Mouse (Mus musculus) midbrain, embryonic 15.5 days (tissue): ENCODE data around the gene Cel. TPM values are rescaled to one million over a fixed set of nuclear protein-coding genes. Genes with fewer than 3 reads are reported as not detected.

Experiments used
- ATAC-seq: fragments of 200-750 bp; cut with Nextera tagmentation; replicated peaks from 2 replicates; pipeline ENCODE4 v1.8.0; 2017; ENCODE audit warnings: moderate TSS enrichment
- H3K27ac ChIP-seq: fragments of 300-500 bp; sonication (generic); 2 replicates; pipeline ENCODE4 v1.5.1; 2015; ENCODE audit warnings: mild to moderate bottlenecking, inconsistent platforms
- H3K27me3 ChIP-seq: fragments of 300-500 bp; sonication (generic); replicated peaks from 2 replicates; pipeline ENCODE4 v1.6.1; 2015; ENCODE audit warnings: inconsistent platforms
- H3K36me3 ChIP-seq: fragments of 300-500 bp; sonication (generic); replicated peaks from 2 replicates; pipeline ENCODE4 v1.6.1; 2015; ENCODE audit warnings: inconsistent platforms
- H3K4me1 ChIP-seq: fragments of 300-500 bp; sonication (generic); 2 replicates; pipeline ENCODE4 v1.6.1; 2015; ENCODE audit warnings: inconsistent platforms
- H3K4me2 ChIP-seq: fragments of 300-500 bp; sonication (generic); 2 replicates; pipeline ENCODE4 v1.6.1; 2015; ENCODE audit warnings: inconsistent platforms, mild to moderate bottlenecking, moderate library complexity
- H3K4me3 ChIP-seq: fragments of 300-500 bp; sonication (generic); 2 replicates; pipeline ENCODE4 v1.5.1; 2015; ENCODE audit warnings: mild to moderate bottlenecking, inconsistent platforms
- H3K9ac ChIP-seq: fragments of 300-500 bp; sonication (generic); 2 replicates; pipeline ENCODE4 v1.6.1; 2015; ENCODE audit warnings: mild to moderate bottlenecking, inconsistent platforms
- H3K9me3 ChIP-seq: fragments of 300-500 bp; sonication (generic); 2 replicates; pipeline ENCODE4 v1.6.1; 2016; ENCODE audit warnings: inconsistent platforms
- WGBS: fragments of 180-500 bp; shearing (Covaris S2); methylation state at CpG from one replicate; pipeline ENCODE4 v1.1.7; 2015; ENCODE audit warnings: mixed read lengths; 5-methylcytosine and 5-hydroxymethylcytosine counted together
- polyA plus RNA-seq: library from polyadenylated mRNA; unstranded; fragments of >200 nt; fragmentation: Nextera tagmentation; extraction: Ambion mirVana; gene quantifications from 2 replicates; pipeline ENCODE4 v1.2.1, GENCODE M21; 2015

Cel gene
- polyA plus RNA-seq, 1 experiment from 2014 or later, result 0.13 TPM

DNA sequence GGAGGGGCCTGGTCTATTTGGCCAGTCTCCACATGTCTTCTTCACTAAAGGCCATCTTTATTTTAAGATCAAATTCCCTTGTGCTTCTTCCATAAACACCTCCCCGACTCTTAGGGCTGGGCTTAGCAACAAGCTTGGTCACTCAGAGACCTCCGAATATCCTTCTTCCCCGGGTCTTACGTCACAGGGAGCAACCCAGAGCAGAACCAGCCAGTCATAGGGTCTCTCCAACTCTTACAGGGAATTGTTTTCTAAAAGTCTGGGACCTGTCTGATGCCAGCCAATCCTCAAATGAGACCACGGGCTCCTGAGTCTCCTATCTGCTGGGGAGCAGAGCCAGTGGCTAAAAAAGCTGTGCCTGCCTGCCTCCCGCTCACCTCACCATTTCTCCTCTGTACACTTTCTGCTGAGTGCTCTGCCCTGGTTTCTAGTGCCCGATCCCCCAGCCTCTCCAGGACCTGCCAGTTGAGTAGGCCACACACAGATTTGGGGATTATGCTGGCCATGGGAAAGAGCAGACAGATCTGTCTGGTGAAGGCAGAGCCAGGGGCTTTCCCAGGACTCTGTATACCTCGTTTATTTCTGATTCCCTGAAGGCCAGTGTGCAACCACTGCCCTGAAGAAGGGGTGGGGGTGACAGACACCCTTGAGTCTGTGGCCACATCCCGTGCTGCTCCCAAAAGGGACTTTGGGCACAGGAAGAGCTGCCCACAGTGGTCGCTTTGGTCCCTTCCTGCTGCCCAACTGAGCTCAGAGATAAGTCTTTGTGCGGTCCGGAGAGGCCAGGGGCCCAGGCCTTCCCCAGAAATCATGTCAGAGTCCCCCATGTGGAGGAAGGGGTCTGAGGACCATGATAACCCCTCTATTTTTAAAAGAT lies 35.7 kb upstream of the Cel start:
- Histone ChIP-seq H3K27me3 (no peaks in the 10 kb centered on the region), H3K4me1 (no peaks in the 10 kb centered on the region), H3K9me3 (no peaks in the 10 kb centered on the region), H3K27ac (no peak overlapping the region), H3K4me2 (no peak overlapping the region), H3K4me3 (no peak overlapping the region), H3K9ac (no peak overlapping the region), H3K36me3 (no peaks in the 10 kb centered on the region)
- no peak for ATAC-seq
- WGBS, result 67% methylated on average over 12 of the region's 12 CpGs

- no peaks in the 10 kb centered on the region for H3K4me1 ChIP-seq
- no peak overlapping the region for H3K4me3 ChIP-seq
- no peaks in the 10 kb centered on the region for H3K27me3 ChIP-seq
- H3K9me3 ChIP-seq, result no peaks in the 10 kb centered on the region
- H3K36me3 ChIP-seq, result no peaks in the 10 kb centered on the region
- no peak for ATAC-seq
- no peak overlapping the region for H3K27ac ChIP-seq
- H3K4me2 ChIP-seq, result no peak overlapping the region
- no peak overlapping the region for H3K9ac ChIP-seq
- WGBS, result 75% methylated on average over 7 of the region's 7 CpGs
These were observed 34.7 kb upstream of the Cel start for GRCm38 (mm10) chr2:28597733-28598547.

GRCm38 (mm10) chr2:28596998-28597397 lies 33.8 kb upstream of the Cel start:
- WGBS, result 91% methylated on average over 7 of the region's 7 CpGs
- Histone ChIP-seq H3K9ac (no peak overlapping the region), H3K36me3 (no peaks in the 10 kb centered on the region), H3K4me1 (no peaks in the 10 kb centered on the region), H3K4me2 (no peak overlapping the region), H3K9me3 (no peaks in the 10 kb centered on the region), H3K27ac (no peak overlapping the region), H3K27me3 (0 out of 2 replicates have a peak, but pooled peaks cover 4% of the 10 kb centered on the region), H3K4me3 (no peak overlapping the region)
- ATAC-seq, result no peak

GRCm38 (mm10) chr2:28596021-28596420 lies 32.8 kb upstream of the Cel start:
- H3K4me1 ChIP-seq, result no peaks in the 10 kb centered on the region
- H3K9ac ChIP-seq, result no peak overlapping the region
- ATAC-seq, result no peak
- H3K27me3 ChIP-seq, result 0 out of 2 replicates have a peak, but pooled peaks cover 4% of the 10 kb centered on the region
- no peak overlapping the region for H3K4me3 ChIP-seq
- WGBS, result 81% methylated on average over 7 of the region's 7 CpGs
- H3K27ac ChIP-seq, result no peak overlapping the region
- H3K36me3 ChIP-seq, result no peaks in the 10 kb centered on the region
- no peaks in the 10 kb centered on the region for H3K9me3 ChIP-seq
- no peak overlapping the region for H3K4me2 ChIP-seq

DNA sequence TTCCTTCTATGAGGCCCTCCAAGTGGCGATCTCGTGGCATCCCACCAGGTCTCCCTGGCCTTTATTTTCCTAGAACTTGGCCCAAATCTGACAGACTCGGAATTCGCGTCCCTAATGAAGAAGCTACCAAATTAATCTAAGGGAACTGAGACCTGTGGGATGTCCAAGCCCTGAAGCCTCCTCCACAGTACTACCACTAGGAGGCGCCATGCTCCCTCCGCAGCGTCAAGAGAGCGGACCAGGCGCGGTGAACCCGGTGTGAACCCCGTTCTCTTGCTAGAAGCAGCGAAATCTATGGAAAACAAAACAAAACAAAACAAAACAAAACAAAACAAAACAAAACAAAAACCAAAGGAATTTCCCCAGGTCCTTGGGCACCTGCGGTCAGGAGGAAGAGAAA lies 29.6 kb upstream of the Cel start:
- no peak overlapping the region for H3K4me3 ChIP-seq
- H3K27me3 ChIP-seq, result 0 out of 2 replicates have a peak, but pooled peaks cover 4% of the 10 kb centered on the region
- 0 out of 2 replicates have a peak, but pooled peaks cover 3% of the 10 kb centered on the region for H3K9me3 ChIP-seq
- no peaks in the 10 kb centered on the region for H3K4me1 ChIP-seq
- 8% methylated on average over 15 of the region's 15 CpGs for WGBS
- H3K4me2 ChIP-seq, result no peak overlapping the region
- ATAC-seq, result no peak
- H3K36me3 ChIP-seq, result no peaks in the 10 kb centered on the region
- H3K9ac ChIP-seq, result no peak overlapping the region
- no peak overlapping the region for H3K27ac ChIP-seq

- H3K4me1 ChIP-seq, result no peaks in the 10 kb centered on the region
- no peak overlapping the region for H3K4me3 ChIP-seq
- H3K9ac ChIP-seq, result no peak overlapping the region
- no peak for ATAC-seq
- H3K4me2 ChIP-seq, result no peak overlapping the region
- no peaks in the 10 kb centered on the region for H3K36me3 ChIP-seq
- 79% methylated on average over 2 of the region's 2 CpGs for WGBS
- H3K27ac ChIP-seq, result no peak overlapping the region
- 0 out of 2 replicates have a peak, but pooled peaks cover 4% of the 10 kb centered on the region for H3K27me3 ChIP-seq
- 0 out of 2 replicates have a peak, but pooled peaks cover 3% of the 10 kb centered on the region for H3K9me3 ChIP-seq
These were observed 28.3 kb upstream of the Cel start for GRCm38 (mm10) chr2:28591479-28591878.

DNA sequence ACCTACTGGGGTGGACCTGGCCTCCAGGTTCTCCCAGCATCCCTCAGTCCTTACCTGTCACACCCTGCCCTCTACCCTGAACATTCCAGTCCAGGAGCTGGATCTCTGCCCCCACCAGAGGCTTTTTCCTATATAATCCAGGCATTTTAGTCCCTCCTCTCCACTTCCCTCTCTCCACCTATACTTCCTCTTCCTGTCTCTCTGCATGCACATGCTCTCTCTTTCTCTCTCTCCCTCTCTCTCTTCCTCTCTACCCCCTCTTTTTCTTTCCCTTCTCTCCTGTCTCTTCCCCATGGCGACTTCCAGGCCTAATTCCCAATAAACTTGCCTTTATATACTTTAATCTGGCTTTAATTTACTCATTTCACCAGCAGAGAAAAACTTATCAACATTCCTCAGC lies 25.4 kb upstream of the Cel start:
- Histone ChIP-seq H3K4me3 (no peak overlapping the region), H3K4me2 (no peak overlapping the region), H3K27me3 (0 out of 2 replicates have a peak, but pooled peaks cover 4% of the 10 kb centered on the region), H3K9ac (no peak overlapping the region), H3K4me1 (peaks cover 5% of the 10 kb centered on the region), H3K9me3 (0 out of 2 replicates have a peak, but pooled peaks cover 3% of the 10 kb centered on the region), H3K27ac (no peak overlapping the region), H3K36me3 (no peaks in the 10 kb centered on the region)
- WGBS, result 38% methylated on average over 1 of the region's 1 CpGs
- ATAC-seq, result no peak

DNA sequence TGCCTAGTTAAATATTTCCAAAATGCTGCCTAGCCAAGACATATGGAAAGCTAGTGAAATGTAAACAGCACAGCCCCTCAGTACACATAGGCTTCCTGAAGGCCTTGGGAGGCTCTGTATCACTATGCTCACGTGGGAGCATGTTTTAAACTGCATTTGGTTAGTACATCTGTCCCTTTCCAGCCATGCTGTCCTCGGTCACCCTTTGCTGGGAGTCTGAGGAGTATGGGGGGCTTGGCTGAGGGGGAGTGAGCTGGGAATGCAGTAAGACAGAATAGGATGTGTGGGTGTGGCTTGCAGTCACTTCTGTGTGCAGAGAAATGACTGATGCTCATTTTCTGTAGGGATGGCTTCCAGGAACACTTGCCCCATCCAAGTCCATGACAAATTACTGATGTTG lies 22.5 kb upstream of the Cel start:
- WGBS, result 47% methylated on average over 2 of the region's 2 CpGs
- Histone ChIP-seq H3K27me3 (no peaks in the 10 kb centered on the region), H3K9me3 (0 out of 2 replicates have a peak, but pooled peaks cover 3% of the 10 kb centered on the region), H3K9ac (no peak overlapping the region), H3K36me3 (no peaks in the 10 kb centered on the region), H3K4me3 (no peak overlapping the region), H3K4me1 (peaks cover 27% of the 10 kb centered on the region), H3K27ac (no peak overlapping the region), H3K4me2 (no peak overlapping the region)
- no peak for ATAC-seq

GRCm38 (mm10) chr2:28585043-28585571 lies 21.9 kb upstream of the Cel start:
- H3K27ac ChIP-seq, result no peak overlapping the region
- H3K9ac ChIP-seq, result no peak overlapping the region
- H3K27me3 ChIP-seq, result no peaks in the 10 kb centered on the region
- H3K9me3 ChIP-seq, result 0 out of 2 replicates have a peak, but pooled peaks cover 3% of the 10 kb centered on the region
- H3K4me1 ChIP-seq, result peaks cover 27% of the 10 kb centered on the region
- no peak for ATAC-seq
- WGBS, result 18% methylated on average over 6 of the region's 6 CpGs
- H3K4me2 ChIP-seq, result no peak overlapping the region
- no peaks in the 10 kb centered on the region for H3K36me3 ChIP-seq
- no peak overlapping the region for H3K4me3 ChIP-seq

DNA sequence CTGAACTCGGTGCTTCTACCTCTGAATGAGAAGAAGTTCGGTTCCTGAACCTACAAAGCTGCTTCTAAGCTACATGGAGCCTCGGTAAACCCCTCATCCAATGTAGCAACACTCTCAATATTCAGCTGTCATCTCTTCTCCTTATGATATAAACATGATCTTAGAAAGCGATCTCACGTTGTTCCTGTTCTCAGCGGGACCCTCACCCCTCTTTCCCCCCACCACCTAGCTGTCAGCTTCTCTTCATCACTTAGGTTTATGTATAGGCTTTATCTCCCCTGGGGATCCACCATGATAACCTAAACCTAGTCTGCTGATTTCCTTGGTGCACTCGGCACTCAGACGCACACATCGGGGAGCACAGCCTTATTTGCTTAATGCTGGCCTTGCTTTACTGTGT lies 20.4 kb upstream of the Cel start, which contains the start of gene Gtf3c5:
Gene Gtf3c5, minus strand, starts transcription at position 101 of the 400 bp plus-strand sequence.
- no peaks in the 10 kb centered on the region for H3K27me3 ChIP-seq
- H3K4me3 ChIP-seq, result peak within 1 kb of the TSS; percentile 81
- no peak for ATAC-seq
- WGBS, result 74% methylated on average over 9 of the region's 9 CpGs
- peak within 1 kb of the TSS; percentile 68 for H3K9ac ChIP-seq
- H3K4me1 ChIP-seq, result peaks cover 27% of the 10 kb centered on the region
- H3K9me3 ChIP-seq, result no peaks in the 10 kb centered on the region
- H3K4me2 ChIP-seq, result peak within 1 kb of the TSS; percentile 69
- no peaks in the 10 kb centered on the region; the same call in 1 of the 2 replicates for H3K36me3 ChIP-seq
- H3K27ac ChIP-seq, result peak within 1 kb of the TSS; percentile 94

GRCm38 (mm10) chr2:28582647-28583353 lies 19.6 kb upstream of the Cel start:
- Histone ChIP-seq H3K4me2 (peak overlapping the region; percentile 69), H3K9me3 (no peaks in the 10 kb centered on the region), H3K27me3 (no peaks in the 10 kb centered on the region), H3K27ac (peak overlapping the region; percentile 94), H3K36me3 (no peaks in the 10 kb centered on the region; the same call in 1 of the 2 replicates), H3K4me3 (peak overlapping the region; percentile 81), H3K4me1 (peaks cover 27% of the 10 kb centered on the region), H3K9ac (peak overlapping the region; percentile 68)
- WGBS, result under 1% methylated on average over 56 of the region's 56 CpGs
- peak; percentile 92 for ATAC-seq
